Mouse (Mus musculus) lung, embryonic 16.5 days (tissue): ENCODE measurements around the gene Dync1li1. TPM values are rescaled to one million over a fixed set of nuclear protein-coding genes. Genes with fewer than 3 reads are reported as not detected.
"Not testable (repeated sequence)": the region's sequence is repeated elsewhere in the genome, so short reads cannot be mapped to it uniquely, and the experiment has no call there.

Source experiments
- ATAC-seq: fragments of 200-750 bp; cut with Nextera tagmentation; 2 replicates; pipeline ENCODE4 v1.8.0; 2017; ENCODE audit warnings: low read depth, mild to moderate bottlenecking, moderate library complexity
- H3K27ac ChIP-seq: fragments of 300-500 bp; sonication (generic); 2 replicates; pipeline ENCODE4 v1.5.1; 2014; ENCODE audit warnings: mild to moderate bottlenecking, control low read depth, low read length
- H3K27me3 ChIP-seq: fragments of 300-500 bp; sonication (generic); 2 replicates; pipeline ENCODE4 v1.6.1; 2014; ENCODE audit warnings: low read depth, low read length, mixed read lengths; ENCODE audit not compliant: control insufficient read depth, insufficient read depth
- H3K36me3 ChIP-seq: fragments of 300-500 bp; sonication (generic); 2 replicates; pipeline ENCODE4 v1.6.1; 2014; ENCODE audit warnings: low read length; ENCODE audit not compliant: control insufficient read depth, insufficient read depth
- H3K4me1 ChIP-seq: fragments of 300-500 bp; sonication (generic); replicated peaks from 2 replicates; pipeline ENCODE4 v1.6.1; 2014; ENCODE audit warnings: low read length, mixed read lengths; ENCODE audit not compliant: control insufficient read depth, insufficient read depth
- H3K4me2 ChIP-seq: fragments of 300-500 bp; sonication (generic); 2 replicates; pipeline ENCODE4 v1.6.1; 2014; ENCODE audit warnings: low read depth, low read length, control low read depth
- H3K4me3 ChIP-seq: fragments of 300-500 bp; sonication (generic); 2 replicates; pipeline ENCODE4 v1.5.1; 2014; ENCODE audit warnings: mild to moderate bottlenecking, low read length, control low read depth
- H3K9ac ChIP-seq: fragments of 300-500 bp; sonication (generic); 2 replicates; pipeline ENCODE4 v1.6.1; 2014; ENCODE audit warnings: low read length, control low read depth
- H3K9me3 ChIP-seq: fragments of 300-500 bp; sonication (generic); 2 replicates; pipeline ENCODE4 v1.6.1; 2016; ENCODE audit warnings: low read length; ENCODE audit not compliant: control insufficient read depth
- WGBS: fragments of 180-500 bp; shearing (Covaris S2); extraction: QIAGEN DNeasy Blood & Tissue Kit; methylation state at CpG from one replicate; pipeline ENCODE4 v1.1.7; 2014; 5-methylcytosine and 5-hydroxymethylcytosine counted together
- polyA plus RNA-seq: library from polyadenylated mRNA; unstranded; fragments of >200 nt; fragmentation: Nextera tagmentation; extraction: Ambion mirVana; gene quantifications from 2 replicates; pipeline ENCODE4 v1.2.1, GENCODE M21; 2015

Gene Dync1li1
- 53.0 and 59.0 TPM in 2 replicates for polyA plus RNA-seq

GRCm38 (mm10) chr9:114688252-114688952 is at the start of gene Dync1li1:
Dync1li1 (plus strand) TSS chr9:114688790.
- H3K9ac ChIP-seq: peak within 1 kb of the TSS; percentile 95
- under 1% methylated on average over 52 of the region's 57 CpGs for WGBS
- peaks cover 18% of the 10 kb centered on the region for H3K4me1 ChIP-seq
- H3K36me3 ChIP-seq: no peaks in the 10 kb centered on the region; the same call in 1 of the 2 replicates
- ATAC-seq: peak; percentile 98
- H3K27me3 ChIP-seq: no peaks in the 10 kb centered on the region
- no peaks in the 10 kb centered on the region for H3K9me3 ChIP-seq
- H3K4me3 ChIP-seq: peak within 1 kb of the TSS; percentile 96
- H3K27ac ChIP-seq: peak within 1 kb of the TSS; percentile 84
- peak within 1 kb of the TSS; percentile 86 for H3K4me2 ChIP-seq

- Histone ChIP-seq H3K4me3 (peak overlapping the region; percentile 79), H3K4me1 (peaks cover 11% of the 10 kb centered on the region), H3K9ac (peak overlapping the region; percentile 90), H3K27ac (peak overlapping the region; percentile 89), H3K27me3 (peaks cover 10% of the 10 kb centered on the region), H3K36me3 (no peaks in the 10 kb centered on the region), H3K9me3 (no peaks in the 10 kb centered on the region), H3K4me2 (peak overlapping the region; percentile 93)
- 11% methylated on average over 18 of the region's 18 CpGs for WGBS
- ATAC-seq: no peak; the same call in 1 of the 2 replicates
These were observed 49.3 kb upstream of the Dync1li1 start for GRCm38 (mm10) chr9:114639186-114639748.

GRCm38 (mm10) chr9:114639839-114640646 is 48.5 kb upstream of the Dync1li1 start, which contains the start of gene Cnot10:
Cnot10 (minus strand) TSS chr9:114640184.
- H3K4me2 ChIP-seq: peak within 1 kb of the TSS; percentile 93
- no peaks in the 10 kb centered on the region for H3K9me3 ChIP-seq
- WGBS: 4% methylated on average over 51 of the region's 51 CpGs
- no peaks in the 10 kb centered on the region for H3K36me3 ChIP-seq
- peaks cover 11% of the 10 kb centered on the region for H3K27me3 ChIP-seq
- ATAC-seq: peak; percentile 99
- peak within 1 kb of the TSS; percentile 89 for H3K27ac ChIP-seq
- H3K4me1 ChIP-seq: peaks cover 11% of the 10 kb centered on the region
- H3K4me3 ChIP-seq: peak within 1 kb of the TSS; percentile 79
- peak within 1 kb of the TSS; percentile 90 for H3K9ac ChIP-seq

- no peaks in the 10 kb centered on the region for H3K4me1 ChIP-seq
- H3K9ac ChIP-seq: no peak overlapping the region
- H3K4me2 ChIP-seq: no peak overlapping the region
- no peak for ATAC-seq
- H3K27me3 ChIP-seq: peaks cover 11% of the 10 kb centered on the region
- 86% methylated on average over 12 of the region's 12 CpGs for WGBS
- no peaks in the 10 kb centered on the region for H3K36me3 ChIP-seq
- no peak overlapping the region for H3K4me3 ChIP-seq
- H3K27ac ChIP-seq: no peak overlapping the region
- H3K9me3 ChIP-seq: no peaks in the 10 kb centered on the region
These were observed 41.8 kb upstream of the Dync1li1 start for GRCm38 (mm10) chr9:114646556-114647505.

GRCm38 (mm10) chr9:114647506-114648432 is 40.8 kb upstream of the Dync1li1 start:
- no peak overlapping the region for H3K4me2 ChIP-seq
- H3K36me3 ChIP-seq: no peaks in the 10 kb centered on the region
- peaks cover 11% of the 10 kb centered on the region; the same call in 1 of the 2 replicates for H3K27me3 ChIP-seq
- H3K27ac ChIP-seq: no peak overlapping the region
- H3K9ac ChIP-seq: no peak overlapping the region
- WGBS: 80% methylated on average over 28 of the region's 28 CpGs
- H3K4me1 ChIP-seq: no peaks in the 10 kb centered on the region
- ATAC-seq: 0 out of 2 replicates have a peak, but pooled peaks have one; percentile 34
- H3K4me3 ChIP-seq: no peak overlapping the region
- no peaks in the 10 kb centered on the region for H3K9me3 ChIP-seq

DNA sequence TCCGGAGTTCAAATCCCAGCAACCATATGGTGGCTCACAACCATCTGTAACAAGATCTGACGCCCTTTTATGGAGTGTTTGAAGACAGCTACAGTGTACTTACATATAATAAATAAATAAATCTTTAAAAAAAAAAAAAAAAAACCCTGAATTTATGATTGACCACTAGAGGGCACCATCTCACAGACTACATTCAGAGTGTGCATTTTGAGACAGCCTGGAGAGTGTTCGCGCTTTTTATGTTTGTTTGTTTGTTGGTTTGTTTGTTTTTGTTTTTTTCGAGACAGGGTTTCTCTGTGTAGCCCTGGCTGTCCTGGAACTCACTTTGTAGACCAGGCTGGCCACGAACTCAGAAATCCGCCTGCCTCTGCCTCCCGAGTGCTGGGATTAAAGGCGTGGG is 40.1 kb upstream of the Dync1li1 start:
- H3K4me3 ChIP-seq, H3K27ac ChIP-seq, H3K4me1 ChIP-seq, H3K27me3 ChIP-seq, H3K4me2 ChIP-seq, H3K36me3 ChIP-seq, H3K9ac ChIP-seq, H3K9me3 ChIP-seq: not testable (repeated sequence)
- 53% methylated on average over 8 of the region's 9 CpGs for WGBS
- peak; percentile 34; the same call in 1 of the 2 replicates for ATAC-seq

- no peaks in the 10 kb centered on the region for H3K9me3 ChIP-seq
- no peaks in the 10 kb centered on the region for H3K27me3 ChIP-seq
- H3K27ac ChIP-seq: no peak overlapping the region
- no peaks in the 10 kb centered on the region for H3K36me3 ChIP-seq
- H3K9ac ChIP-seq: no peak overlapping the region
- WGBS: 46% methylated on average over 5 of the region's 5 CpGs
- ATAC-seq: no peak
- H3K4me1 ChIP-seq: no peaks in the 10 kb centered on the region
- no peak overlapping the region for H3K4me3 ChIP-seq
- no peak overlapping the region for H3K4me2 ChIP-seq
These were observed 39.2 kb upstream of the Dync1li1 start for GRCm38 (mm10) chr9:114649371-114649770.
